Mouse (Mus musculus) bone marrow, adult 2 months (tissue): ENCODE results near the gene Exoc4.

Experiments used
- CTCF ChIP-seq: fragments of 200-500 bp; IDR thresholded peaks from 2 replicates; pipeline ENCODE4 v1.5.1; 2011; ENCODE audit warnings: low read length, control low read depth; ENCODE audit not compliant: control insufficient read depth, insufficient read depth
- POLR2A ChIP-seq: fragments of 200-500 bp; IDR thresholded peaks from 2 replicates; pipeline ENCODE4 v1.6.1; 2011; ENCODE audit warnings: low read depth, mild to moderate bottlenecking, control low read depth, low read length, borderline replicate concordance; ENCODE audit not compliant: control insufficient read depth

GRCm38 (mm10) chr6:33930087-33930945, 681.4 kb downstream of the Exoc4 start:
- TF ChIP-seq CTCF (no peak), POLR2A (no peak)
